Mouse (Mus musculus): ENCODE results near the gene Clstn1. TPM values are rescaled to one million over a fixed set of nuclear protein-coding genes. Genes with fewer than 3 reads are reported as not detected.
"Not testable (repeated sequence)": the region's sequence is repeated elsewhere in the genome, so short reads cannot be mapped to it uniquely, and the experiment has no call there.

Clstn1 gene
- polyA plus RNA-seq, 2 experiments = 51.2 to 58.2 TPM

DNA sequence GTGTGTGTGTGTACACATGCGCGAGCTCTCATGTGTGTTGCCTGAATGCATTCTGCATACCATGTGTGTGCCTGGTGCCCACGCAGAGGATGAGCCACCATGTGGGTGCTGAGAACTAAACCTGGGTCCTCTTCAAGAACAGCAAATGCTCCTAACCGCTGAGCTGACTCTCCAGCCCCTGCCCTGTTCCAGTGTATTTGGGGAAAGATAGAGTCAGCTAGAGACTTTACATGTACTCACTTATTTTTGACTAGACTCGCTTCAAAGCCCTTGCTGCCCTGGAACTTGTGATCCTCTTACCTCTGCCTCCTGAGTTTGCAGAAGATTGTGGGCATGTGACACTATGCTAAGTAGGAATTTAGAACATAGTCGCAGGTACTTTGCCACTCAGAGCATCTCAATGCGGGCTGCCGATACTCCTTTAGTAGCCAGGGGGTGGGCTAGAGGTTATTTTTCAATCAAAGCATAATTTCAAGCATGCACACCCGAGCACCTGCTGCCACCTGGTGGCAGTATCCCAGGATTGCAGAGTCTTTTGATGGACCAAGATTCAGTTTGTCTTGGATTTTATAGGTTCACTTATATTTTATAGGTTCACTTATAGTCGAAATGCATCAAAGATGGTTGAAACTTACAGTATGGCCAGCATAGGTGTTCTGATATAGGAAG is 25.2 kb downstream of the Clstn1 start:
- H3K4me1 ChIP-seq (ENCODE audit: control insufficient read depth, insufficient read depth, low read length) = peaks cover 25% of the 10 kb centered on the region

DNA sequence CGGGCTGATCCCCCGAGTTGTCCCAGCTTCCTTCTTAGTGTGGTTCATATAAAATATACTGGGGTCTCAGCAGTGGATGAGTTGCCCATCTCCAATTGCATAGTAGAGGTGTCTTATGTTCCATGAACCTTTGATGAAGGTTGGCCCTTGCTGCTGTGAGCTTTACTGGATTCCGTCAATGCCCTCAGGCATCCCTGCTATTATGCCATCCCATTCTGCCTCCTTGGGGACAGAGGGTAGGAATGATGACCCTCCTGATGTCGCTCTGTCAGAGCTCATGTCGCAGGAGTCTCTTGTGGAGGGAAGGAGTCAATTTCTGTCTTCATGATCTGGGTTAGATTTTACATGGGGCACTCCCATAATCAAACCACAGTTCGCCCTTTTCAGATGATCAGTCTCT is 27.2 kb downstream of the Clstn1 start:
- WGBS = 63% methylated on average over 6 of the region's 6 CpGs
- Histone ChIP-seq H3K36me3 (ENCODE audit: control insufficient read depth, insufficient read depth, low read length) (peaks cover 23% of the 10 kb centered on the region; the same call in 1 of the 2 replicates), H3K4me1 (ENCODE audit: control insufficient read depth, insufficient read depth, low read length) (peaks cover 11% of the 10 kb centered on the region)
- DNase-seq (ENCODE audit: low spot score); H3K9ac ChIP-seq (ENCODE audit: low read depth, low read length, severe bottlenecking); H3K27ac ChIP-seq (replicated peaks; ENCODE audit: low read depth, low read length); H3K4me3 ChIP-seq (replicated peaks; ENCODE audit: low read length); ATAC-seq (ENCODE audit: low FRiP score, low read depth); H3K27me3 ChIP-seq (ENCODE audit: control insufficient read depth, insufficient read depth, low read length); H3K4me2 ChIP-seq (replicated peaks; ENCODE audit: low read depth, low read length, severe bottlenecking); H3K9me3 ChIP-seq (ENCODE audit: control insufficient read depth, low read length): not testable (repeated sequence)

More for the DNA sequence above, 25.2 kb downstream of the Clstn1 start:
- no peaks in the 10 kb centered on the region for H3K9me3 ChIP-seq (ENCODE audit: control insufficient read depth, low read length)
- H3K27ac ChIP-seq (replicated peaks; ENCODE audit: low read depth, low read length) = no peak overlapping the region
- H3K4me2 ChIP-seq (replicated peaks; ENCODE audit: low read depth, low read length, severe bottlenecking) = no peak overlapping the region
- H3K27me3 ChIP-seq (ENCODE audit: control insufficient read depth, insufficient read depth, low read length) = no peaks in the 10 kb centered on the region
- no peak overlapping the region for H3K4me3 ChIP-seq (replicated peaks; ENCODE audit: low read length)
- 46% methylated on average over 10 of the region's 10 CpGs for WGBS
- H3K36me3 ChIP-seq (ENCODE audit: control insufficient read depth, insufficient read depth, low read length) = peaks cover 20% of the 10 kb centered on the region; the same call in 1 of the 2 replicates
- ATAC-seq (ENCODE audit: low FRiP score, low read depth) (no peak), DNase-seq (ENCODE audit: low spot score) (peak; percentile 76)
- H3K9ac ChIP-seq (ENCODE audit: low read depth, low read length, severe bottlenecking) = no peak overlapping the region
- TF ChIP-seq POLR2A (IDR thresholded peaks at IDR 0.05; ENCODE audit: borderline replicate concordance, extremely low read depth, insufficient read depth, insufficient read length) = no peak

DNA sequence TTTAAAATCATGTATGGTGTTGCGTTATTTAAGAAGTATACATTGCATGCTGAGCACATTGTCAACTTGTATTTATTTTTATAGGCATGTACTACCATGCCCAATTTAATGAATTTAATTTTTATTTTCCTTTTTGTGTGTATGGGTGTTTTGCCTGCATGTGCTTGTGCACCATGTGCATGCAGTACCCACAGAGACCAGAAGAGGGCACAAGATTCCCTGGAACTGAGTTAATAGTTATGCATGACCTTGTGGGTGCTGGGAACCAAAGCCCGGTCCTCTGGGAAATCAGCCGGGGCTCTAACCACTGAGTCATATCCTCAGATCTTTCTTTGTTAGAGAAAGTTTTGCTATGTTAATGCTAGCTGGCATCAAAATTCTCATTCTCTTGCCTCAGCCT is 28.6 kb downstream of the Clstn1 start:
- Histone ChIP-seq H3K36me3 (ENCODE audit: control insufficient read depth, insufficient read depth, low read length) (peaks cover 25% of the 10 kb centered on the region; the same call in 1 of the 2 replicates), H3K4me1 (ENCODE audit: control insufficient read depth, insufficient read depth, low read length) (no peaks in the 10 kb centered on the region), H3K4me3 (replicated peaks; ENCODE audit: low read length) (no peak overlapping the region), H3K27ac (replicated peaks; ENCODE audit: low read depth, low read length) (no peak overlapping the region), H3K27me3 (ENCODE audit: control insufficient read depth, insufficient read depth, low read length) (no peaks in the 10 kb centered on the region), H3K9ac (ENCODE audit: low read depth, low read length, severe bottlenecking) (no peak overlapping the region), H3K9me3 (ENCODE audit: control insufficient read depth, low read length) (no peaks in the 10 kb centered on the region), H3K4me2 (replicated peaks; ENCODE audit: low read depth, low read length, severe bottlenecking) (no peak overlapping the region)
- WGBS = 98% methylated on average over 3 of the region's 3 CpGs
- ATAC-seq (ENCODE audit: low FRiP score, low read depth) (no peak), DNase-seq (ENCODE audit: low spot score) (no peak)
- no peak for TF ChIP-seq POLR2A (IDR thresholded peaks at IDR 0.05; ENCODE audit: borderline replicate concordance, extremely low read depth, insufficient read depth, insufficient read length)

DNA sequence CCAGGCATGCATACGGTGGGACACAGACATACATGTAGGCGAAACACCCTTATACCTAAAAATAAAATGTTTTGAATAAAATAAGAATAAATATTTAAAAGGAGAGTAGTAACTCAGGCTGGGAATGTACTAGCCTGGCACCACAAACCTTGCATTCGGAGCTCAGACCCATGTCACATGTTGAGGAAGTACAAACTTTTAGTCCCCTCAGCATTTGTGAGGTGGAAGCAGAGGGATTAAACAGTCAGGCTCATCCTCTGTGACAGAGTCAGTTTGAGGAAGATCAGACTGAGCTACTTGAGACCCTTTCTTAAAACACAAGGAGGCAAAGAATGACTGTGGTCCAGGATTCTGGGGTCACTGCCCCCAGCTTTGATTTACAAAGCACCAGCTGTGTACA is 30.7 kb downstream of the Clstn1 start:
- H3K4me1 ChIP-seq (ENCODE audit: control insufficient read depth, insufficient read depth, low read length); DNase-seq (ENCODE audit: low spot score); H3K27me3 ChIP-seq (ENCODE audit: control insufficient read depth, insufficient read depth, low read length); H3K27ac ChIP-seq (replicated peaks; ENCODE audit: low read depth, low read length); ATAC-seq (ENCODE audit: low FRiP score, low read depth); H3K4me3 ChIP-seq (replicated peaks; ENCODE audit: low read length); H3K9ac ChIP-seq (ENCODE audit: low read depth, low read length, severe bottlenecking); H3K9me3 ChIP-seq (ENCODE audit: control insufficient read depth, low read length); H3K4me2 ChIP-seq (replicated peaks; ENCODE audit: low read depth, low read length, severe bottlenecking): not testable (repeated sequence)
- peaks cover 25% of the 10 kb centered on the region for H3K36me3 ChIP-seq (ENCODE audit: control insufficient read depth, insufficient read depth, low read length)
- 82% methylated on average over 3 of the region's 3 CpGs for WGBS

DNA sequence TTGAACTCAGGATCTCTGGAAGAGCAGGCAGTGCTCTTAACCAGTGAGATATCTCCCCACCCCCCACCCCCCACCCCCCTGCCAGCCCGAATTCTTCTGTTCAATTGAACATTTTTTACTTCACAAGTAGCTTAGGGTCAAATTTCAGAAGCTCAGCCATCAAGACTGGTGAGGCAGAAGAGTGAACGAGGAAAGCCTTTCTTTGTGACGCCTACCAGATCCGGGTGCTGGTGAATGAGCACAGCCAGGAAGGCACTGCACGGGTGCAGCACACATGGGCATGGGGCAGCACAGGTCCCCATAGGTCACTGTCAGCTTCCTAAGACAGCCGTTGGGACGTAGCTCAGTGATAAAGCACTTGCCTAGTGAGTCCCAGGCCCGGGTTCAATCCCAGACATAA is 33.7 kb downstream of the Clstn1 start:
- Histone ChIP-seq H3K27ac (replicated peaks; ENCODE audit: low read depth, low read length) (no peak overlapping the region), H3K27me3 (ENCODE audit: control insufficient read depth, insufficient read depth, low read length) (no peaks in the 10 kb centered on the region), H3K4me2 (replicated peaks; ENCODE audit: low read depth, low read length, severe bottlenecking) (no peak overlapping the region), H3K9me3 (ENCODE audit: control insufficient read depth, low read length) (no peaks in the 10 kb centered on the region), H3K9ac (ENCODE audit: low read depth, low read length, severe bottlenecking) (no peak overlapping the region), H3K36me3 (ENCODE audit: control insufficient read depth, insufficient read depth, low read length) (peaks cover 20% of the 10 kb centered on the region), H3K4me1 (ENCODE audit: control insufficient read depth, insufficient read depth, low read length) (no peaks in the 10 kb centered on the region), H3K4me3 (replicated peaks; ENCODE audit: low read length) (no peak overlapping the region)
- no peak for ATAC-seq (ENCODE audit: low FRiP score, low read depth)
- TF ChIP-seq POLR2A (IDR thresholded peaks at IDR 0.05; ENCODE audit: borderline replicate concordance, extremely low read depth, insufficient read depth, insufficient read length) = no peak
- no peak for DNase-seq (ENCODE audit: low spot score)
- 33% methylated on average over 8 of the region's 8 CpGs for WGBS

DNA sequence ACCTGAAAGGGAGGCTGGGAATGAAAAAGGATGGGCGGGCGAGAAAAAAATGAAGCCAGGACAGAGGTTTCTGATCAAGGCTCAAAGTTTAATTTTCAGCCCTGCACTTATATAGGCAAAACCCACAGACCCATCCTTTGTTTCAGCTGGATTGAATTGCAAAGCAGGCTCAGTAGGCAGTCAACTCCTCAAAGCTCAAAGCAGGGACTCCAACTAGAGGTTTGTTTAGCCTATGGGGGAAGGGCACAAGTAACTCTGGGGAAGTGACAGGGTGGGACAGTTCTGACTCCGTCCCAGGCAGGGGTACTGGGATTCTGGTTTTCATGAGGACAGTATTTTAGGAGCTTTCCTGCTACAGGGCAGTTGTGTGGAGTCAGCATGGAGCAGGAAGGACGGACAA is 35.0 kb downstream of the Clstn1 start:
- no peak overlapping the region for H3K4me3 ChIP-seq (replicated peaks; ENCODE audit: low read length)
- no peak overlapping the region for H3K4me2 ChIP-seq (replicated peaks; ENCODE audit: low read depth, low read length, severe bottlenecking)
- H3K27me3 ChIP-seq (ENCODE audit: control insufficient read depth, insufficient read depth, low read length) = no peaks in the 10 kb centered on the region
- ATAC-seq (ENCODE audit: low FRiP score, low read depth) (no peak), DNase-seq (ENCODE audit: low spot score) (no peak)
- TF ChIP-seq POLR2A (IDR thresholded peaks at IDR 0.05; ENCODE audit: borderline replicate concordance, extremely low read depth, insufficient read depth, insufficient read length) = no peak
- H3K9me3 ChIP-seq (ENCODE audit: control insufficient read depth, low read length) = no peaks in the 10 kb centered on the region
- no peak overlapping the region for H3K9ac ChIP-seq (ENCODE audit: low read depth, low read length, severe bottlenecking)
- H3K36me3 ChIP-seq (ENCODE audit: control insufficient read depth, insufficient read depth, low read length) = peaks cover 7% of the 10 kb centered on the region
- no peaks in the 10 kb centered on the region for H3K4me1 ChIP-seq (ENCODE audit: control insufficient read depth, insufficient read depth, low read length)
- WGBS = 71% methylated on average over 4 of the region's 4 CpGs
- no peak overlapping the region for H3K27ac ChIP-seq (replicated peaks; ENCODE audit: low read depth, low read length)

Measured in limb, embryonic 14.5 days (tissue).